Mouse (Mus musculus): ENCODE results near the gene Sdc4. TPM values are rescaled to one million over a fixed set of nuclear protein-coding genes. Genes with fewer than 3 reads are reported as not detected.

Gene Sdc4
- polyA plus RNA-seq, 1 experiment from 2014 or later, result 15.9 TPM

- H3K27ac ChIP-seq (ENCODE audit: low read depth, low read length), result no peak overlapping the region
- H3K4me3 ChIP-seq (ENCODE audit: low read depth, low read length), result no peak overlapping the region
- H3K27me3 ChIP-seq (ENCODE audit: control insufficient read depth, insufficient read depth, low read length), result peaks cover 2% of the 10 kb centered on the region; the same call in 1 of the 2 replicates
- H3K4me1 ChIP-seq (replicated peaks; ENCODE audit: control insufficient read depth, insufficient read depth, low read length), result peaks cover 5% of the 10 kb centered on the region; the same call in 1 of the 2 replicates
- WGBS, result 85% methylated on average over 6 of the region's 6 CpGs
- H3K4me2 ChIP-seq (ENCODE audit: low read depth, low read length, severe bottlenecking), result no peak overlapping the region
- no peak for ATAC-seq (replicated peaks; ENCODE audit: low FRiP score)
- H3K36me3 ChIP-seq (ENCODE audit: control insufficient read depth, insufficient read depth, low read length), result no peaks in the 10 kb centered on the region
- no peak overlapping the region for H3K9ac ChIP-seq (ENCODE audit: low read length)
- H3K9me3 ChIP-seq (ENCODE audit: control insufficient read depth, low read length), result no peaks in the 10 kb centered on the region
- DNase-seq (ENCODE audit: low spot score), result no peak
These were observed 6.0 kb downstream of the Sdc4 start for GRCm38 (mm10) chr2:164437710-164438109.

GRCm38 (mm10) chr2:164436961-164437360, 6.7 kb downstream of the Sdc4 start:
- Histone ChIP-seq H3K9ac (ENCODE audit: low read length) (no peak overlapping the region), H3K36me3 (ENCODE audit: control insufficient read depth, insufficient read depth, low read length) (no peaks in the 10 kb centered on the region), H3K27me3 (ENCODE audit: control insufficient read depth, insufficient read depth, low read length) (peaks cover 2% of the 10 kb centered on the region; the same call in 1 of the 2 replicates), H3K4me2 (ENCODE audit: low read depth, low read length, severe bottlenecking) (no peak overlapping the region), H3K4me3 (ENCODE audit: low read depth, low read length) (no peak overlapping the region), H3K9me3 (ENCODE audit: control insufficient read depth, low read length) (no peaks in the 10 kb centered on the region), H3K27ac (ENCODE audit: low read depth, low read length) (no peak overlapping the region), H3K4me1 (replicated peaks; ENCODE audit: control insufficient read depth, insufficient read depth, low read length) (peaks cover 5% of the 10 kb centered on the region; the same call in 1 of the 2 replicates)
- no peak for ATAC-seq (replicated peaks; ENCODE audit: low FRiP score)
- DNase-seq (ENCODE audit: low spot score), result no peak
- 54% methylated on average over 3 of the region's 3 CpGs for WGBS

GRCm38 (mm10) chr2:164436215-164436913, 7.3 kb downstream of the Sdc4 start:
- H3K4me3 ChIP-seq (ENCODE audit: low read depth, low read length), result no peak overlapping the region
- H3K27ac ChIP-seq (ENCODE audit: low read depth, low read length), result no peak overlapping the region
- H3K36me3 ChIP-seq (ENCODE audit: control insufficient read depth, insufficient read depth, low read length), result no peaks in the 10 kb centered on the region
- H3K4me1 ChIP-seq (replicated peaks; ENCODE audit: control insufficient read depth, insufficient read depth, low read length), result peaks cover 3% of the 10 kb centered on the region; the same call in 1 of the 2 replicates
- no peak for ATAC-seq (replicated peaks; ENCODE audit: low FRiP score)
- WGBS, result 17% methylated on average over 8 of the region's 8 CpGs
- no peak for DNase-seq (ENCODE audit: low spot score)
- peaks cover 2% of the 10 kb centered on the region; the same call in 1 of the 2 replicates for H3K27me3 ChIP-seq (ENCODE audit: control insufficient read depth, insufficient read depth, low read length)
- no peak overlapping the region for H3K4me2 ChIP-seq (ENCODE audit: low read depth, low read length, severe bottlenecking)
- no peaks in the 10 kb centered on the region for H3K9me3 ChIP-seq (ENCODE audit: control insufficient read depth, low read length)
- H3K9ac ChIP-seq (ENCODE audit: low read length), result no peak overlapping the region

- Histone ChIP-seq H3K27ac (ENCODE audit: low read depth, low read length) (no peak overlapping the region), H3K36me3 (ENCODE audit: control insufficient read depth, insufficient read depth, low read length) (no peaks in the 10 kb centered on the region), H3K9ac (ENCODE audit: low read length) (no peak overlapping the region), H3K4me2 (ENCODE audit: low read depth, low read length, severe bottlenecking) (no peak overlapping the region), H3K9me3 (ENCODE audit: control insufficient read depth, low read length) (no peaks in the 10 kb centered on the region), H3K4me3 (ENCODE audit: low read depth, low read length) (no peak overlapping the region), H3K27me3 (ENCODE audit: control insufficient read depth, insufficient read depth, low read length) (no peaks in the 10 kb centered on the region), H3K4me1 (replicated peaks; ENCODE audit: control insufficient read depth, insufficient read depth, low read length) (0 out of 2 replicates have a peak, but pooled peaks cover 5% of the 10 kb centered on the region)
- no peak for ATAC-seq (replicated peaks; ENCODE audit: low FRiP score)
- no peak for DNase-seq (ENCODE audit: low spot score)
- WGBS, result 56% methylated on average over 5 of the region's 5 CpGs
These were observed 8.2 kb downstream of the Sdc4 start for GRCm38 (mm10) chr2:164435216-164436090.

DNA sequence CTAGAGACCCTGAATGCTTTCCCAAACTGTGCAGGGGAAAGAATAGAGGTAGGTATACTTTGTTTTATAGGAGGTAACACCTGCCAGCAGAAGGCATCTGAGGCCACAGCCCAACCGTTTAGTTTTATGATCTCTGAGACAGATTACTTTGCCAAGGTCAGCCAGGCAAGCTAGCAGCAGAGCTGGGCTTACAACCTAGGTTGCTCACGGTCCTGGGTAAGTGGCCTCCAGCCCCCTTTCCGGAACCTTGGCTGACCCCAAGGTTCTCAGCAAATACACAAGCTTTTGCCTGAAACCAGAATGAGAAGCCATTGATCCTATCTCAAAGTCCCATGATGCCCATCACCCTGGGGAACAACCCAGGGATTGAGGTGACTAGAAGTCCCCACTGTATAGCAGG, 9.0 kb downstream of the Sdc4 start:
- Histone ChIP-seq H3K4me3 (ENCODE audit: low read depth, low read length) (no peak overlapping the region), H3K4me2 (ENCODE audit: low read depth, low read length, severe bottlenecking) (no peak overlapping the region), H3K9me3 (ENCODE audit: control insufficient read depth, low read length) (no peaks in the 10 kb centered on the region), H3K27me3 (ENCODE audit: control insufficient read depth, insufficient read depth, low read length) (no peaks in the 10 kb centered on the region), H3K36me3 (ENCODE audit: control insufficient read depth, insufficient read depth, low read length) (no peaks in the 10 kb centered on the region), H3K4me1 (replicated peaks; ENCODE audit: control insufficient read depth, insufficient read depth, low read length) (0 out of 2 replicates have a peak, but pooled peaks cover 5% of the 10 kb centered on the region), H3K9ac (ENCODE audit: low read length) (no peak overlapping the region), H3K27ac (ENCODE audit: low read depth, low read length) (no peak overlapping the region)
- ATAC-seq (replicated peaks; ENCODE audit: low FRiP score) (no peak), DNase-seq (ENCODE audit: low spot score) (no peak)
- WGBS, result 83% methylated on average over 3 of the region's 3 CpGs

DNA sequence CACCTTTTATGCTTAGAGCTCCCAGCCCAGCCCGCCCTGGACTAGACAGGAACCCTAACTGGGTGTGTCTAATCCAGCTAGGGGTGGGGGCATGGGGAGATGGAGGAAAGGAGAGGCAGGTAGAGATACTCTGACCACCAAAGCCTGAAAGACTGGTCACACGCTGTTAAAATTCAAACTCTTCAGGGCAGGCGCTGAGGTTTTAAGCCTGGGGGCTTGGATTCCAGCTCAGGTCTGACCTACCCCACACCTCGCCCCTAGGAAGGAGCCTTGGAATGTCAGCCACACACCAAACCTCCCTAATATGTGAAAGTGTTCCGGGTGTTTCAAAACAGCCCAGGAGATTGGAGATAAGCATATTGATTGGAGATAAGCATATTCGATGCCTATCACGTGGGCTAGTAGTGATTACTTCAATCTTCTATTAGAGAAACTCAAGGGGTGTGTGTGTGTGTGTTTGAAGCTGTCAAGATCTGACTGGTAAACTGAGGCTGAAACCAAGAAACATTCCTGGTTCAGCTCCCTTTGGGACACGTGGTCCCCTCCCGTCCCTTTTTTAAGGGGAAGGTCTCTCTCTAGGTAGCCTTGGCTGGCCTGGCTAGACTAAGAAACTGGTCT, 10.3 kb downstream of the Sdc4 start:
- DNase-seq (ENCODE audit: low spot score) (no peak), ATAC-seq (replicated peaks; ENCODE audit: low FRiP score) (no peak)
- 0 out of 2 replicates have a peak, but pooled peaks cover 9% of the 10 kb centered on the region for H3K4me1 ChIP-seq (replicated peaks; ENCODE audit: control insufficient read depth, insufficient read depth, low read length)
- no peaks in the 10 kb centered on the region for H3K9me3 ChIP-seq (ENCODE audit: control insufficient read depth, low read length)
- no peak overlapping the region for H3K9ac ChIP-seq (ENCODE audit: low read length)
- 82% methylated on average over 9 of the region's 9 CpGs for WGBS
- H3K27me3 ChIP-seq (ENCODE audit: control insufficient read depth, insufficient read depth, low read length), result no peaks in the 10 kb centered on the region
- H3K4me2 ChIP-seq (ENCODE audit: low read depth, low read length, severe bottlenecking), result no peak overlapping the region
- no peak overlapping the region for H3K4me3 ChIP-seq (ENCODE audit: low read depth, low read length)
- H3K36me3 ChIP-seq (ENCODE audit: control insufficient read depth, insufficient read depth, low read length), result no peaks in the 10 kb centered on the region
- H3K27ac ChIP-seq (ENCODE audit: low read depth, low read length), result no peak overlapping the region

- 0 out of 2 replicates have a peak, but pooled peaks cover 9% of the 10 kb centered on the region for H3K4me1 ChIP-seq (replicated peaks; ENCODE audit: control insufficient read depth, insufficient read depth, low read length)
- no peak overlapping the region for H3K4me3 ChIP-seq (ENCODE audit: low read depth, low read length)
- no peak overlapping the region for H3K4me2 ChIP-seq (ENCODE audit: low read depth, low read length, severe bottlenecking)
- WGBS, result 43% methylated on average over 22 of the region's 22 CpGs
- no peaks in the 10 kb centered on the region for H3K27me3 ChIP-seq (ENCODE audit: control insufficient read depth, insufficient read depth, low read length)
- no peaks in the 10 kb centered on the region for H3K9me3 ChIP-seq (ENCODE audit: control insufficient read depth, low read length)
- H3K9ac ChIP-seq (ENCODE audit: low read length), result no peak overlapping the region
- H3K36me3 ChIP-seq (ENCODE audit: control insufficient read depth, insufficient read depth, low read length), result no peaks in the 10 kb centered on the region
- no peak overlapping the region for H3K27ac ChIP-seq (ENCODE audit: low read depth, low read length)
- DNase-seq (ENCODE audit: low spot score) (no peak), ATAC-seq (replicated peaks; ENCODE audit: low FRiP score) (no peak)
These were observed 11.0 kb downstream of the Sdc4 start for GRCm38 (mm10) chr2:164432541-164433191.
